Comparison of ENCODE assay signal across 18 mouse cellular contexts in genomic region chr4:87707386-87707785, GRCm38 (mm10).
"Had no signal": no experiment of that assay in that cellular context is flagged by ENCODE, and none has a peak within 500 bp of the region (broad histone marks: within the 10 kb centered on the region; RNA-seq: fewer than 3 reads in every experiment).

No protein-coding gene starts in this region.

- H3K4me2 ChIP-seq: lung, embryonic 14.5 days; midbrain, embryonic 11.5 days; midbrain, embryonic 13.5 days; midbrain, embryonic 15.5 days; neural tube, embryonic 13.5 days; neural tube, embryonic 15.5 days had no signal

- DNase-seq: lung, adult 18-20 months; lung, embryonic 14.5 days; lung, postnatal 10 days; lung, postnatal 4 days; retina, postnatal 1 day; right cerebral cortex, adult 18-20 months; right cerebral cortex, postnatal 25 days; right cerebral cortex, postnatal 4 days; spleen, adult 18-20 months; thymus, adult 18-20 months; thymus, postnatal 14 days; thymus, postnatal 36 days had no signal

- ATAC-seq: midbrain, embryonic 13.5 days; midbrain, embryonic 15.5 days had no signal

- H3K36me3 ChIP-seq: midbrain, embryonic 13.5 days; midbrain, embryonic 15.5 days; neural tube, embryonic 13.5 days; neural tube, embryonic 15.5 days had no signal

- H3K4me3 ChIP-seq: midbrain, embryonic 13.5 days; midbrain, embryonic 15.5 days; myocyte; neural tube, embryonic 13.5 days; neural tube, embryonic 15.5 days had no signal

- H3K27me3 ChIP-seq: midbrain, embryonic 13.5 days; midbrain, embryonic 15.5 days; neural tube, embryonic 13.5 days; neural tube, embryonic 15.5 days had no signal

- H3K9me3 ChIP-seq: midbrain, embryonic 13.5 days; midbrain, embryonic 15.5 days; neural tube, embryonic 13.5 days had no signal

- H3K9ac ChIP-seq: lung, embryonic 14.5 days; midbrain, embryonic 13.5 days; midbrain, embryonic 15.5 days; neural tube, embryonic 13.5 days; neural tube, embryonic 15.5 days had no signal

- H3K27ac ChIP-seq: midbrain, embryonic 13.5 days; midbrain, embryonic 15.5 days; neural tube, embryonic 13.5 days; neural tube, embryonic 15.5 days had no signal
